Mouse (Mus musculus) ES-Bruce4 (cell line): ENCODE data around the gene Lhb. TPM values are rescaled to one million over a fixed set of nuclear protein-coding genes. Genes with fewer than 3 reads are reported as not detected.
"Not testable (repeated sequence)": the region's sequence is repeated elsewhere in the genome, so short reads cannot be mapped to it uniquely, and the experiment has no call there.

ENCODE experiments used
- H3K27ac ChIP-seq: 2 replicates; pipeline ENCODE4 v1.5.1; 2012; ENCODE audit warnings: low read length, inconsistent platforms; ENCODE audit not compliant: insufficient read depth
- H3K27me3 ChIP-seq: 2 replicates; pipeline ENCODE4 v1.6.1; 2012; ENCODE audit warnings: mild to moderate bottlenecking, low read length, inconsistent platforms; ENCODE audit not compliant: control insufficient read depth, poor library complexity, insufficient read depth, severe bottlenecking
- H3K36me3 ChIP-seq: 2 replicates; pipeline ENCODE4 v1.6.1; 2012; ENCODE audit warnings: inconsistent platforms, mild to moderate bottlenecking, low read length, moderate library complexity; ENCODE audit not compliant: control insufficient read depth, poor library complexity, insufficient read depth, severe bottlenecking
- H3K4me1 ChIP-seq: one replicate; pipeline ENCODE4 v1.8.1; 2011; ENCODE audit warnings: low read length; ENCODE audit not compliant: control insufficient read depth, insufficient read depth
- H3K4me3 ChIP-seq: 2 replicates; pipeline ENCODE4 v1.5.1; 2011; ENCODE audit warnings: low read depth, mild to moderate bottlenecking, low read length
- H3K9ac ChIP-seq: 2 replicates; pipeline ENCODE4 v1.6.1; 2012; ENCODE audit warnings: low read depth, mild to moderate bottlenecking, inconsistent platforms; ENCODE audit not compliant: poor library complexity, severe bottlenecking
- H3K9me3 ChIP-seq: replicated peaks from 2 replicates; pipeline ENCODE4 v1.6.1; 2012; ENCODE audit warnings: mild to moderate bottlenecking, low read length, inconsistent platforms; ENCODE audit not compliant: control insufficient read depth, poor library complexity, insufficient read depth, severe bottlenecking
- CTCF ChIP-seq: IDR thresholded peaks from one replicate; pipeline ENCODE4 v1.8.1; 2011; ENCODE audit warnings: low read depth, low read length
- EP300 ChIP-seq: IDR thresholded peaks from 2 replicates; pipeline ENCODE4 v1.6.1; 2011; ENCODE audit warnings: low read depth, low read length; ENCODE audit not compliant: insufficient read depth
- POLR2A ChIP-seq: IDR thresholded peaks from one replicate; pipeline ENCODE4 v1.8.1; 2011; ENCODE audit warnings: low read length; ENCODE audit not compliant: insufficient read depth
- polyA plus RNA-seq: library from polyadenylated mRNA; stranded (reverse); fragments of >200 nt; gene quantifications from 2 replicates; pipeline ENCODE4 v1.2.4, GENCODE M21; 2011; ENCODE audit warnings: low read depth; ENCODE audit not compliant: missing spikeins, insufficient read depth, insufficient read length

The Lhb gene
- polyA plus RNA-seq, 1 experiment, result not detected

GRCm38 (mm10) chr7:45455932-45456696, 35.5 kb downstream of the Lhb start:
- Histone ChIP-seq H3K36me3 (peaks cover 29% of the 10 kb centered on the region), H3K4me3 (no peak overlapping the region), H3K4me1 (peaks cover 3% of the 10 kb centered on the region), H3K9ac (no peak overlapping the region), H3K27me3 (no peaks in the 10 kb centered on the region), H3K9me3 (no peaks in the 10 kb centered on the region), H3K27ac (peak overlapping the region; percentile 57)
- no peak for TF ChIP-seq CTCF
- TF ChIP-seq POLR2A, result no peak
- TF ChIP-seq EP300, result no peak

GRCm38 (mm10) chr7:45456721-45457203, 36.1 kb downstream of the Lhb start:
- Histone ChIP-seq H3K4me3 (peak overlapping the region; percentile 90), H3K9ac (peak overlapping the region; percentile 87)
- TF ChIP-seq CTCF (no peak), EP300 (no peak), POLR2A (no peak)

GRCm38 (mm10) chr7:45457204-45458060, 36.8 kb downstream of the Lhb start:
- Histone ChIP-seq H3K4me1 (peaks cover 3% of the 10 kb centered on the region), H3K27me3 (no peaks in the 10 kb centered on the region), H3K4me3 (peak overlapping the region; percentile 90), H3K36me3 (peaks cover 28% of the 10 kb centered on the region), H3K27ac (peak overlapping the region; percentile 57), H3K9me3 (no peaks in the 10 kb centered on the region), H3K9ac (peak overlapping the region; percentile 87)
- peak; percentile 43 for TF ChIP-seq POLR2A
- peak; percentile 68; the same call in 1 of the 2 replicates for TF ChIP-seq EP300
- no peak for TF ChIP-seq CTCF

More at GRCm38 (mm10) chr7:45456721-45457203, 36.1 kb downstream of the Lhb start:
- peaks cover 3% of the 10 kb centered on the region for H3K4me1 ChIP-seq
- no peaks in the 10 kb centered on the region for H3K9me3 ChIP-seq
- H3K27ac ChIP-seq, result peak overlapping the region; percentile 57
- no peaks in the 10 kb centered on the region for H3K27me3 ChIP-seq
- peaks cover 32% of the 10 kb centered on the region for H3K36me3 ChIP-seq

- H3K27ac ChIP-seq, result peak overlapping the region; percentile 57
- H3K36me3 ChIP-seq, result peaks cover 40% of the 10 kb centered on the region
- H3K27me3 ChIP-seq, result no peaks in the 10 kb centered on the region
- H3K4me3 ChIP-seq, result peak overlapping the region; percentile 90
- TF ChIP-seq CTCF (no peak), EP300 (no peak), POLR2A (peak; percentile 18)
- H3K9ac ChIP-seq, result peak overlapping the region; percentile 87
- H3K9me3 ChIP-seq, result no peaks in the 10 kb centered on the region
- H3K4me1 ChIP-seq, result peaks cover 3% of the 10 kb centered on the region
These were observed 38.3 kb downstream of the Lhb start for GRCm38 (mm10) chr7:45458748-45459563.

GRCm38 (mm10) chr7:45459564-45460140, 39.0 kb downstream of the Lhb start, which contains the start of gene Ftl1:
TSS of gene Ftl1 (minus strand) at chr7:45459884.
- H3K27me3 ChIP-seq, H3K9me3 ChIP-seq, H3K4me1 ChIP-seq: not testable (repeated sequence)
- TF ChIP-seq POLR2A (peak; percentile 94), EP300 (peak; percentile 72; the same call in 1 of the 2 replicates)
- peaks cover 47% of the 10 kb centered on the region for H3K36me3 ChIP-seq
- peak within 1 kb of the TSS; percentile 98 for H3K27ac ChIP-seq
- H3K9ac ChIP-seq, result peak within 1 kb of the TSS; percentile 87
- peak within 1 kb of the TSS; percentile 90 for H3K4me3 ChIP-seq
